Mouse (Mus musculus) CH12.LX (cell line): ENCODE data around the gene A2ml1. TPM values are rescaled to one million over a fixed set of nuclear protein-coding genes. Genes with fewer than 3 reads are reported as not detected.

Experiments used
- DNase-seq: peaks from one replicate; pipeline ENCODE4 v3.0.0-alpha.2; 2013; ENCODE audit errors: extremely low read depth
- H3K27ac ChIP-seq: 2 replicates; pipeline ENCODE4 v1.5.1; 2012; ENCODE audit warnings: low read depth, mild to moderate bottlenecking, control low read depth, moderate library complexity; ENCODE audit not compliant: insufficient read depth
- H3K27me3 ChIP-seq: replicated peaks from 2 replicates; pipeline ENCODE3; 2012; ENCODE audit warnings: inconsistent platforms
- H3K36me3 ChIP-seq, 2 experiments: replicated peaks in 1 of 2; 2 replicates each; pipeline versions ENCODE3 to v1.6.1; 2012; ENCODE audit warnings: inconsistent platforms in 1 of 2, low read length in 1 of 2, mild to moderate bottlenecking in 1 of 2, mixed read lengths in 1 of 2, moderate library complexity in 1 of 2; ENCODE audit not compliant: control insufficient read depth in 1 of 2, insufficient read depth in 1 of 2
- H3K4me1 ChIP-seq, 2 experiments: 2 replicates each; pipeline ENCODE4 v1.6.1; 2012; ENCODE audit warnings: inconsistent platforms in 1 of 2, moderate library complexity in 1 of 2; ENCODE audit not compliant: insufficient read depth in 2 of 2, control insufficient read depth in 1 of 2
- H3K4me2 ChIP-seq: 2 replicates; pipeline ENCODE4 v1.6.1; 2012; ENCODE audit warnings: low read depth, mild to moderate bottlenecking, control low read depth; ENCODE audit not compliant: poor library complexity, insufficient read depth, severe bottlenecking
- H3K4me3 ChIP-seq, 3 experiments: fragments of 150-350 bp in 1 of 3; sonication (generic) in 1 of 3; replicated peaks in 1 of 3; 2 replicates each; pipeline versions ENCODE3 to v1.5.1; 2011 to 2012; ENCODE audit warnings: low read depth in 2 of 3, low read length in 2 of 3, mild to moderate bottlenecking in 2 of 3, moderate library complexity in 2 of 3, control low read depth in 1 of 3, improper control_type of control experiment in 1 of 3, inconsistent platforms in 1 of 3, mixed read lengths in 1 of 3; ENCODE audit not compliant: poor library complexity in 1 of 3
- H3K79me2 ChIP-seq: replicated peaks from 2 replicates; pipeline ENCODE4 v1.6.1; 2012; ENCODE audit warnings: mild to moderate bottlenecking, moderate library complexity; ENCODE audit not compliant: control insufficient read depth, poor library complexity, insufficient read depth, severe bottlenecking; ENCODE audit errors: extremely low read depth
- H3K9ac ChIP-seq: 2 replicates; pipeline ENCODE4 v1.6.1; 2012; ENCODE audit warnings: low read depth, mild to moderate bottlenecking, control low read depth, moderate library complexity; ENCODE audit not compliant: insufficient read depth
- H3K9me3 ChIP-seq: replicated peaks from 2 replicates; pipeline ENCODE3; 2012; ENCODE audit warnings: low read length, inconsistent platforms, mixed read lengths
- BHLHE40 ChIP-seq: IDR thresholded peaks from 2 replicates; pipeline ENCODE4 v1.6.1; 2011; ENCODE audit warnings: mild to moderate bottlenecking, low read depth, low read length, improper control_type of control experiment
- CHD1 ChIP-seq: IDR thresholded peaks from 2 replicates; pipeline ENCODE4 v1.6.1; 2012; ENCODE audit warnings: low read depth, low read length, improper control_type of control experiment, inconsistent platforms
- CTCF ChIP-seq, 2 experiments: IDR thresholded peaks in 1 of 2; conservative IDR thresholded peaks in 1 of 2; 2 replicates each; pipeline ENCODE4 v1.5.1; 2011 to 2012; ENCODE audit warnings: low read depth in 2 of 2, low read length in 2 of 2, improper control_type of control experiment in 1 of 2, inconsistent platforms in 1 of 2, mild to moderate bottlenecking in 1 of 2, moderate library complexity in 1 of 2
- E2F4 ChIP-seq: IDR thresholded peaks from 2 replicates; pipeline ENCODE4 v1.6.1; 2011; ENCODE audit warnings: low read depth, low read length, improper control_type of control experiment; ENCODE audit not compliant: insufficient replicate concordance
- ELF1 ChIP-seq: IDR thresholded peaks from 2 replicates; pipeline ENCODE4 v1.6.1; 2014; ENCODE audit warnings: low read depth, mild to moderate bottlenecking, inconsistent platforms, low read length, improper control_type of control experiment
- EP300 ChIP-seq: IDR thresholded peaks from 2 replicates; pipeline ENCODE4 v1.6.1; 2011; ENCODE audit warnings: low read length, improper control_type of control experiment
- GABPA ChIP-seq: IDR thresholded peaks from 2 replicates; pipeline ENCODE4 v1.6.1; 2012; ENCODE audit warnings: low read depth, low read length, improper control_type of control experiment, inconsistent platforms; ENCODE audit not compliant: insufficient replicate concordance
- HCFC1 ChIP-seq: IDR thresholded peaks from 2 replicates; pipeline ENCODE4 v1.6.1; 2012; ENCODE audit warnings: low read depth, mild to moderate bottlenecking, inconsistent platforms, low read length, improper control_type of control experiment
- JUN ChIP-seq: IDR thresholded peaks from 2 replicates; pipeline ENCODE4 v1.6.1; 2011; ENCODE audit warnings: low read depth, mild to moderate bottlenecking, low read length, improper control_type of control experiment, moderate library complexity; ENCODE audit not compliant: insufficient read depth
- KAT2A ChIP-seq: IDR thresholded peaks from 2 replicates; pipeline ENCODE4 v1.6.1; 2012; ENCODE audit warnings: low read length, improper control_type of control experiment, inconsistent platforms; ENCODE audit not compliant: insufficient replicate concordance
- MAFK ChIP-seq: IDR thresholded peaks from 2 replicates; pipeline ENCODE4 v1.6.1; 2011; ENCODE audit warnings: low read length, improper control_type of control experiment; ENCODE audit not compliant: insufficient replicate concordance
- MAZ ChIP-seq: IDR thresholded peaks from 2 replicates; pipeline ENCODE4 v1.6.1; 2012; ENCODE audit warnings: low read depth, mild to moderate bottlenecking, inconsistent platforms, low read length, improper control_type of control experiment, moderate library complexity
- MEF2A ChIP-seq: IDR thresholded peaks from 2 replicates; pipeline ENCODE4 v1.6.1; 2014; ENCODE audit warnings: low read depth, mild to moderate bottlenecking, inconsistent platforms, low read length, improper control_type of control experiment, borderline replicate concordance
- MXI1 ChIP-seq: IDR thresholded peaks from 2 replicates; pipeline ENCODE4 v1.6.1; 2011; ENCODE audit warnings: mild to moderate bottlenecking, low read depth, low read length, improper control_type of control experiment
- MYC ChIP-seq: IDR thresholded peaks from 2 replicates; pipeline ENCODE4 v1.6.1; 2011; ENCODE audit warnings: low read depth, mild to moderate bottlenecking, improper control_type of control experiment, low read length
- NELFE ChIP-seq: IDR thresholded peaks from 2 replicates; pipeline ENCODE4 v1.6.1; 2011; ENCODE audit warnings: low read depth, low read length, improper control_type of control experiment
- NRF1 ChIP-seq: IDR thresholded peaks from 2 replicates; pipeline ENCODE4 v1.6.1; 2014; ENCODE audit warnings: low read depth, mild to moderate bottlenecking, inconsistent platforms, low read length, improper control_type of control experiment, moderate library complexity
- PAX5 ChIP-seq: IDR thresholded peaks from 2 replicates; pipeline ENCODE4 v1.6.1; 2012; ENCODE audit warnings: low read length, inconsistent platforms, mixed read lengths
- POLR2A ChIP-seq: IDR thresholded peaks from 2 replicates; pipeline ENCODE4 v1.6.1; 2011; ENCODE audit warnings: low read depth, mild to moderate bottlenecking, improper control_type of control experiment, low read length
- RAD21 ChIP-seq: IDR thresholded peaks from 2 replicates; pipeline ENCODE4 v1.6.1; 2011; ENCODE audit warnings: low read depth, mild to moderate bottlenecking, low read length, improper control_type of control experiment, moderate library complexity
- RCOR1 ChIP-seq: conservative IDR thresholded peaks from 2 replicates; pipeline ENCODE4 v1.6.1; 2012; ENCODE audit warnings: low read depth, mild to moderate bottlenecking, inconsistent platforms, low read length, improper control_type of control experiment
- SIN3A ChIP-seq: IDR thresholded peaks from 2 replicates; pipeline ENCODE4 v1.6.1; 2012; ENCODE audit warnings: low read length, improper control_type of control experiment, inconsistent platforms
- SMC3 ChIP-seq: IDR thresholded peaks from 2 replicates; pipeline ENCODE4 v1.6.1; 2011; ENCODE audit warnings: low read depth, low read length, improper control_type of control experiment
- TBP ChIP-seq: conservative IDR thresholded peaks from 2 replicates; pipeline ENCODE4 v1.6.1; 2011; ENCODE audit warnings: low read depth, low read length, improper control_type of control experiment
- TCF12 ChIP-seq: IDR thresholded peaks from 2 replicates; pipeline ENCODE4 v1.6.1; 2014; ENCODE audit warnings: low read depth, mild to moderate bottlenecking, inconsistent platforms, low read length, improper control_type of control experiment
- UBTF ChIP-seq: IDR thresholded peaks from 2 replicates; pipeline ENCODE4 v1.6.1; 2012; ENCODE audit warnings: low read depth, mild to moderate bottlenecking, inconsistent platforms, low read length, improper control_type of control experiment, moderate library complexity
- USF1 ChIP-seq: IDR thresholded peaks from 2 replicates; pipeline ENCODE4 v1.6.1; 2014; ENCODE audit warnings: low read depth, mild to moderate bottlenecking, inconsistent platforms, low read length, improper control_type of control experiment
- USF2 ChIP-seq: conservative IDR thresholded peaks from 2 replicates; pipeline ENCODE4 v1.6.1; 2011; ENCODE audit warnings: low read depth, low read length, improper control_type of control experiment
- ZKSCAN1 ChIP-seq: IDR thresholded peaks from 2 replicates; pipeline ENCODE4 v1.6.1; 2012; ENCODE audit warnings: low read depth, inconsistent platforms, low read length, improper control_type of control experiment, borderline replicate concordance
- ZNF384 ChIP-seq: IDR thresholded peaks from 2 replicates; pipeline ENCODE4 v1.6.1; 2012; ENCODE audit warnings: low read depth, low read length, improper control_type of control experiment, inconsistent platforms
- dilution Hi-C: fragments of 300-500 bp; cut with MboI; formaldehyde crosslinking; loops from 2 replicates; pipeline ENCODE4 v1.14.3; 2020; ENCODE audit warnings: low sequenced_read_pairs; ENCODE audit not compliant: extremely low pct_unique_long_range_greater_than_20kb, extremely low pct_ligation_motif_present
- in situ Hi-C: fragments of 300-500 bp; cut with MboI; formaldehyde crosslinking; loops from 3 replicates; pipeline ENCODE4 v1.14.3; 2019; ENCODE audit warnings: low sequenced_read_pairs, low pct_ligation_motif_present, low pct_unique_long_range_greater_than_20kb, mixed read lengths
- polyA plus RNA-seq: library from polyadenylated mRNA; unstranded; fragments of >175 nt; gene quantifications from 2 replicates; pipeline ENCODE4 v1.2.1, GENCODE M21; 2012; ENCODE audit warnings: low read depth; ENCODE audit not compliant: insufficient read length
- total RNA-seq, 2 experiments: library from RNA; depleted of rRNA; stranded (reverse); fragments of 300-350 nt in 1 of 2; fragments of >200 nt in 1 of 2; gene quantifications; 2 replicates each; pipeline ENCODE4 v1.2.3; 2012 to 2014

Gene A2ml1
- total and polyA plus RNA-seq, 3 experiments = not detected

DNA sequence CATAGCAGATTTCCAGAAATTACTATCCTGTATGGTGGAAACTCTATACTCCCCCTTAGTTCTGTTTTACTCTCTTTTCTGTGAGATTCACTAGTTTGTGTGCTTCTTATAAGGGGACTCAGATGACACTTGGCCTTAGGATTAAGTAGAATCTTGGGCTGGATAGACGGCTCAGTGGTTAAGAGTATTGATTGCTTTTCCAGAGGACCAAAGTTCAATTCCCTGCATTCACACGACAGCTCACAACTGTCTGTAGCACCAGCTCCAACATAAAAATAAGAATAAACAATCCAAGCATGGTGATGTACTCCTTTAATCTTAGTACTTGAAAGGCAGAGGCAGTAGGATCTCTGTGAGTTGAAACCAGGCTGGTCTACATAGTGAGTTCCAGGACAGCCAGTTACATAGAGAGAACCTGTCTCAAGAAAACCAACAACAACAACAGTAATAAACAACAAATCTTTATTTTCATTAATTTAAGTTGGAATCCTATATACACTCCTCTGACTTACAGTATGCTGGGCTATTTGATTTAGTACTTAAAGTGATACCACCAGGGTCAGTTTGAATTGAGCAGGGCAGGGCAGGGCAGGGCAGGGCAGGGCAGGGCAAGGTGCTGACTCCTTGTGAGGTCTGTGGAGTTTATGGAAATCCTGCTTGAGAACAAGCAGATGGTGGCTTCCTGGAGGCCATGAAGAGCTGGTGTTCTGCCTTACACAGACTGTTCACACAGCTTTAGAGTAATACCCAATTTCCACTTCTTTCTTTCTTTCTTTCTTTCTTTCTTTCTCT lies 17.0 kb upstream of the A2ml1 start:
- DNase-seq = no peak
- in situ Hi-C loops = no loop called here
- peaks cover 2 to 12% of the 10 kb centered on the region in 2 experiments; a peak in 3 of 4 replicates for H3K4me1 ChIP-seq
- no peak overlapping the region for H3K9ac ChIP-seq
- H3K27ac ChIP-seq = no peak overlapping the region
- no peaks in the 10 kb centered on the region for H3K79me2 ChIP-seq
- H3K4me3 ChIP-seq = no peak overlapping the region
- no peaks in the 10 kb centered on the region for H3K36me3 ChIP-seq
- no peak for TF ChIP-seq CTCF (conservative IDR thresholded peaks at IDR 0.05 in 1 of 2, IDR thresholded peaks at IDR 0.05 in 1 of 2; ENCODE audit: low read depth in 2 of 2, low read length in 2 of 2)
- TF ChIP-seq USF1 = no peak
- no peak for TF ChIP-seq PAX5
- no peaks in the 10 kb centered on the region for H3K9me3 ChIP-seq
- no peak overlapping the region for H3K4me2 ChIP-seq
- H3K27me3 ChIP-seq = no peaks in the 10 kb centered on the region
- dilution Hi-C loops = no loop called here

DNA sequence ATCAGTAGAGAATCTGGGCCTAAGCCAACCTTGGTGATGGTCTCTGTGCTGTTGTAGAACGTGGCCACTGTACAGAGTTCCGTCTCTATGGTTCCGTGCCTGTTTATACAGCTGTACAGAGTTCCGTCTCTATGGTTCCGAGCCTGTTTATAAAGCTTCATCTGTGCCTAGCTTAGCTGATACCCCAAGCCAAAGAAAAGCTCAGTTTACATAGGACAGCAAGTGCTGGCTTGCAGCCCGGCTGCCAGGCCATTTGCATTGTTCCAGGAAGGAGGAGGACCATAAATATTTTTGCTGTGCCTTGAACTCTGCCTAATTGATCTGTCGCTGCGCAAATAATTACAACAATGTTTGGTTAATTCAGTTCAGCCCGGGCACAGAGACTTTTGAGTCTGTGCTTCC lies 15.7 kb upstream of the A2ml1 start:
- dilution Hi-C loops (no loop called here), in situ Hi-C loops (no loop called here)
- H3K27ac ChIP-seq = no peak overlapping the region; the same call in 1 of the 2 replicates
- H3K36me3 ChIP-seq = no peaks in the 10 kb centered on the region
- peak; percentile 35 for DNase-seq
- H3K9me3 ChIP-seq = no peaks in the 10 kb centered on the region
- peak overlapping the region in 1 of 3 experiments; percentile 7 for H3K4me3 ChIP-seq
- H3K4me2 ChIP-seq = peak overlapping the region; percentile 39
- H3K9ac ChIP-seq = peak overlapping the region; percentile 92
- H3K4me1 ChIP-seq = peaks cover 2 to 12% of the 10 kb centered on the region in 2 experiments; a peak in 3 of 4 replicates
- H3K27me3 ChIP-seq = no peaks in the 10 kb centered on the region
- no peaks in the 10 kb centered on the region for H3K79me2 ChIP-seq
- peak; percentile 62; the same call in 1 of the 2 replicates for TF ChIP-seq TBP
- peak; percentile 15; the same call in 1 of the 2 replicates for TF ChIP-seq MAZ
- peak; percentile 94; the same call in 1 of the 2 replicates for TF ChIP-seq CHD1
- TF ChIP-seq SMC3 = no peak
- 0 out of 2 replicates have a peak, but pooled peaks have one; percentile 25 for TF ChIP-seq EP300
- no peak for TF ChIP-seq ZNF384
- no peak for TF ChIP-seq BHLHE40
- TF ChIP-seq USF1 = no peak
- TF ChIP-seq RAD21 = no peak
- TF ChIP-seq KAT2A = no peak
- 0 out of 2 replicates have a peak, but pooled peaks have one; percentile 28 for TF ChIP-seq NRF1
- peak; percentile 15; the same call in 1 of the 2 replicates for TF ChIP-seq MXI1
- TF ChIP-seq SIN3A = no peak; the same call in 1 of the 2 replicates
- TF ChIP-seq NELFE = no peak
- TF ChIP-seq MYC = peak; percentile 31
- TF ChIP-seq CTCF (conservative IDR thresholded peaks at IDR 0.05 in 1 of 2, IDR thresholded peaks at IDR 0.05 in 1 of 2; ENCODE audit: low read depth in 2 of 2, low read length in 2 of 2) = no peak
- peak; percentile 50 for TF ChIP-seq POLR2A
- peak; percentile 33; the same call in 1 of the 2 replicates for TF ChIP-seq MEF2A
- TF ChIP-seq HCFC1 = peak; percentile 44; the same call in 1 of the 2 replicates
- TF ChIP-seq PAX5 = no peak
- no peak for TF ChIP-seq USF2
- TF ChIP-seq UBTF = no peak
- TF ChIP-seq RCOR1 = no peak
- TF ChIP-seq JUN = no peak
- no peak for TF ChIP-seq ZKSCAN1
- TF ChIP-seq E2F4 = no peak
- TF ChIP-seq TCF12 = no peak; the same call in 1 of the 2 replicates
- no peak for TF ChIP-seq GABPA
- TF ChIP-seq ELF1 = peak; percentile 53; the same call in 1 of the 2 replicates
- no peak for TF ChIP-seq MAFK
